In the genomic region with DNA sequence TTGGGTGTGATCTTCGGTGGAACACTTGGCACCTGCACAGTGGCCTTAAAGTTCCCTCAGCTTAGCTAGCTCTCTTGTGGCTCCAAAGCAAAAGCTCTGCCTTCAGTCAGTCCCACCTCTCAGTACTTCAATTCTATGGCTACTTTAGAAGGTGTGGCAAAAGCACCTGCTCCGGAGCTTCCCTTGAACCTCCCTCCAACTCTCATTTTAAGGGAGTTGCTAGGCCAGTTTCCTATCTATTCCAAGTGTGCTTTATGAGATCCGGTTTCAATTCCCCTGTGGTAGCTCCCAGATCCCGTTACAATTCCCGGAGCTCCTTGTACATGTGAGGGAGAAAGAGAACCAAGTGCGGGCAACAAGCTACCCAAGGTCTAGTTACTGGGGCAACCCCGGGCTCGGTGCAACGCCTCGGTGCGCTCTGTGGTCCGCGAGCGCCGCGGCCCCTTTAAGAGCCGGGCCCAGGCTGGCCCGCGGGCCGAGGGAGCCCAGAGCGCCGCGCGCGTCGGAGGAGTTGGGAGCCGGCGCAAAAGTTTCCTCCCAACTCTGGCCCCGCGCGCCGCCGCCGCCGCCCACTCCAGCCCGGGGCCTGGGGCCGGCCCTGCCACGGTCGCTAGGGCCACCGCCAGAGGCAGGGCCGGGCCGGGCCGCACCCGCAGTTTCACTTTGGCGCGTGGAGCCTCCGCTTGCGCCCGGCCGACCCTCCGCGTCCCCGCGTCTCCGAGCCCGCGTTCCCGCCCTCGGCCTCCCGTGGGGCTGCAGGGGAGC, we compare ENCODE assay signal across 8 mouse cellular contexts. TPM values are rescaled to one million over a fixed set of nuclear protein-coding genes. Genes with fewer than 3 reads are reported as not detected.
DNase-seq lines count a peak whose midpoint lies in the region; ATAC-seq lines count a peak whose summit lies in the region.

A gene (plus strand): TSS at position 478 of the 765 bp plus-strand sequence.

- H3K27ac ChIP-seq in embryonic facial prominence, embryonic 11.5 days (replicated peaks; ENCODE audit: low read depth, low read length): peak within 1 kb of the TSS; percentile 9; the same call in 1 of the 2 replicates
- H3K27ac ChIP-seq in midbrain, embryonic 14.5 days (replicated peaks; ENCODE audit: low read depth, low read length): no peak within 1 kb of the TSS

- peak; percentile 92 for ATAC-seq in embryonic facial prominence, embryonic 11.5 days (replicated peaks; ENCODE audit: insufficient number of reproducible peaks, low FRiP score, low TSS enrichment, low read depth)
- ATAC-seq in midbrain, embryonic 14.5 days (ENCODE audit: low FRiP score, low TSS enrichment): peak; percentile 82

- H3K9me3 ChIP-seq in embryonic facial prominence, embryonic 11.5 days (replicated peaks; ENCODE audit: control insufficient read depth, low read length): no peaks in the 10 kb centered on the region
- H3K9me3 ChIP-seq in midbrain, embryonic 14.5 days (ENCODE audit: control insufficient read depth, low read length): no peaks in the 10 kb centered on the region

- peak within 1 kb of the TSS; percentile 97 for H3K4me2 ChIP-seq in embryonic facial prominence, embryonic 11.5 days (ENCODE audit: low read depth, low read length)
- H3K4me2 ChIP-seq in midbrain, embryonic 14.5 days (ENCODE audit: low read length): peak within 1 kb of the TSS; percentile 99

- peak within 1 kb of the TSS; percentile 83 for H3K9ac ChIP-seq in embryonic facial prominence, embryonic 11.5 days (replicated peaks; ENCODE audit: low read length)
- peak within 1 kb of the TSS; percentile 62 for H3K9ac ChIP-seq in midbrain, embryonic 14.5 days (replicated peaks; ENCODE audit: low read length)

- peak within 1 kb of the TSS; percentile 78 for H3K4me3 ChIP-seq in embryonic facial prominence, embryonic 11.5 days (ENCODE audit: low read depth, low read length)
- peak within 1 kb of the TSS; percentile 74 for H3K4me3 ChIP-seq in midbrain, embryonic 14.5 days (replicated peaks; ENCODE audit: low read depth, low read length)

- no peaks in the 10 kb centered on the region for H3K4me1 ChIP-seq in embryonic facial prominence, embryonic 11.5 days (ENCODE audit: control insufficient read depth, insufficient read depth, low read length)
- no peaks in the 10 kb centered on the region for H3K4me1 ChIP-seq in midbrain, embryonic 14.5 days (ENCODE audit: control insufficient read depth, insufficient read depth, low read length)

- DNase-seq in cerebellum, adult 8-10 months: peak; percentile 1
- DNase-seq in cerebellum, adult 11 months: no peak
- peak; percentile 79 for DNase-seq in embryonic facial prominence, embryonic 11.5 days (ENCODE audit: low spot score)
- peak; percentile 57 for DNase-seq in heart, adult 8-10 months (ENCODE audit: low spot score)
- peak; percentile 53 for DNase-seq in kidney, adult 11 months
- DNase-seq in liver: peak; percentile 50
- peak; percentile 84 for DNase-seq in midbrain, embryonic 14.5 days
- DNase-seq in splenic B cell, adult 2 months (ENCODE audit: low read depth, low spot score): peak; percentile 32

- no peaks in the 10 kb centered on the region; the same call in 1 of the 2 replicates for H3K27me3 ChIP-seq in embryonic facial prominence, embryonic 11.5 days (ENCODE audit: control insufficient read depth, insufficient read depth, low read length)
- H3K27me3 ChIP-seq in midbrain, embryonic 14.5 days (ENCODE audit: control insufficient read depth, insufficient read depth, low read length): peaks cover 12% of the 10 kb centered on the region; the same call in 1 of the 2 replicates
- no peaks in the 10 kb centered on the region for H3K27me3 ChIP-seq in splenic B cell, adult 2 months (ENCODE audit: control insufficient read depth, insufficient read depth, low read length, poor library complexity, severe bottlenecking)

- WGBS in embryonic facial prominence, embryonic 11.5 days: under 1% methylated on average over 53 of the region's 60 CpGs
- WGBS in midbrain, embryonic 14.5 days: 1% methylated on average over 55 of the region's 60 CpGs

- no peaks in the 10 kb centered on the region for H3K36me3 ChIP-seq in embryonic facial prominence, embryonic 11.5 days (replicated peaks; ENCODE audit: control insufficient read depth, insufficient read depth, low read depth, low read length)
- H3K36me3 ChIP-seq in midbrain, embryonic 14.5 days (ENCODE audit: control insufficient read depth, insufficient read depth, low read length): no peaks in the 10 kb centered on the region
- no peaks in the 10 kb centered on the region for H3K36me3 ChIP-seq in splenic B cell, adult 2 months (ENCODE audit: control insufficient read depth, insufficient read depth, low read length, poor library complexity, severe bottlenecking)

RNA-seq across cellular contexts. Expression of the gene that starts here (rescaled TPM):
- polyA plus RNA-seq in embryonic facial prominence, embryonic 11.5 days (2014; fragmentation: Nextera tagmentation; extraction: Ambion mirVana): 7.7 and 10.2 TPM in 2 replicates
- 10 to 100 TPM; 14.1 to 15.8 (median 15.0) TPM for total RNA-seq in heart, adult 8-10 months (2022)
- 5.7 and 7.8 TPM in 2 replicates for polyA plus RNA-seq in midbrain, embryonic 14.5 days (2014; fragmentation: Nextera tagmentation; extraction: Ambion mirVana)
